Mouse (Mus musculus) small intestine, adult 2 months (tissue): ENCODE results near the gene Pus10. TPM values are rescaled to one million over a fixed set of nuclear protein-coding genes. Genes with fewer than 3 reads are reported as not detected.

ENCODE experiments used
- H3K27ac ChIP-seq: fragments of 200-500 bp; 2 replicates; pipeline ENCODE4 v1.5.1; 2012; ENCODE audit warnings: low read depth, low read length, control low read depth, inconsistent platforms; ENCODE audit not compliant: insufficient read depth
- H3K27me3 ChIP-seq: fragments of 200-500 bp; 2 replicates; pipeline ENCODE4 v1.6.1; 2012; ENCODE audit warnings: mild to moderate bottlenecking, moderate library complexity, low read length, inconsistent platforms; ENCODE audit not compliant: control insufficient read depth, insufficient read depth
- H3K36me3 ChIP-seq: fragments of 200-500 bp; 2 replicates; pipeline ENCODE4 v1.6.1; 2012; ENCODE audit warnings: mild to moderate bottlenecking, low read length, control low read depth, inconsistent platforms; ENCODE audit not compliant: control insufficient read depth, insufficient read depth
- H3K4me1 ChIP-seq: fragments of 200-500 bp; 2 replicates; pipeline ENCODE4 v1.6.1; 2012; ENCODE audit warnings: low read length, inconsistent platforms, mixed read lengths; ENCODE audit not compliant: control insufficient read depth, insufficient read depth, insufficient read length
- H3K4me3 ChIP-seq: fragments of 200-500 bp; 2 replicates; pipeline ENCODE4 v1.5.1; 2012; ENCODE audit warnings: low read depth, mild to moderate bottlenecking, control low read depth, inconsistent platforms, low read length, moderate library complexity
- CTCF ChIP-seq: fragments of 200-500 bp; IDR thresholded peaks from 2 replicates; pipeline ENCODE4 v1.5.1; 2012; ENCODE audit warnings: low read depth, mild to moderate bottlenecking, control low read depth, inconsistent platforms, low read length, moderate library complexity, mixed read lengths; ENCODE audit not compliant: insufficient replicate concordance, insufficient read length; ENCODE audit errors: extremely low read depth
- POLR2A ChIP-seq: fragments of 200-500 bp; IDR thresholded peaks from 2 replicates; pipeline ENCODE4 v1.6.1; 2012; ENCODE audit warnings: low read depth, mild to moderate bottlenecking, control low read depth, inconsistent platforms, low read length, moderate library complexity
- WGBS: fragments of 180-500 bp; shearing (Covaris S2); methylation state at CpG from one replicate; pipeline ENCODE4 v1.1.7; 2018; 5-methylcytosine and 5-hydroxymethylcytosine counted together
- polyA plus RNA-seq: library from polyadenylated mRNA; depleted of rRNA; stranded (reverse); fragments of >200 nt; gene quantifications from 2 replicates; pipeline ENCODE4 v1.2.3, GENCODE M21; 2012

Pus10 gene
- polyA plus RNA-seq, 1 experiment: 0.51 TPM

DNA sequence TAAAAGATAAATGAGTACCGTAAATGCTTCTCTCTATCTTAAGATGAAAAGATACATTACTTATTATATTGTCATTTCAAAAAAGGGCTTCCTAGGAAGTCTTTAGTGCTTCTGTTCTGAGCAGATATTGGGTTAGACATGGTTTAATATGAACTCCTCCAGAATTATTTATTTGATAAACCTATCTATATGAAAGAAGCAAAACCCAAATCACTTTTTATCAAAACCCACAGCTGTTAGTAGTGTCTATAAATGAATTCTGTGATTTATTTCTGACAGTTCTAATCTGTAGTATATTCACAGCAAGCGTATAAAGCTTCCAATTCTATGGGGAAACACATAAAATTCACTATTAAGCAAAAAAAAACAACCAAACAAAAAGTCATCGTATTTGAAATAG, 17.6 kb upstream of the Pus10 start:
- H3K4me3 ChIP-seq: no peak overlapping the region
- H3K27ac ChIP-seq: no peak overlapping the region
- no peaks in the 10 kb centered on the region for H3K4me1 ChIP-seq
- TF ChIP-seq POLR2A: no peak
- TF ChIP-seq CTCF: no peak
- H3K36me3 ChIP-seq: peaks cover 18% of the 10 kb centered on the region
- 95% methylated on average over 3 of the region's 3 CpGs for WGBS
- no peaks in the 10 kb centered on the region for H3K27me3 ChIP-seq

DNA sequence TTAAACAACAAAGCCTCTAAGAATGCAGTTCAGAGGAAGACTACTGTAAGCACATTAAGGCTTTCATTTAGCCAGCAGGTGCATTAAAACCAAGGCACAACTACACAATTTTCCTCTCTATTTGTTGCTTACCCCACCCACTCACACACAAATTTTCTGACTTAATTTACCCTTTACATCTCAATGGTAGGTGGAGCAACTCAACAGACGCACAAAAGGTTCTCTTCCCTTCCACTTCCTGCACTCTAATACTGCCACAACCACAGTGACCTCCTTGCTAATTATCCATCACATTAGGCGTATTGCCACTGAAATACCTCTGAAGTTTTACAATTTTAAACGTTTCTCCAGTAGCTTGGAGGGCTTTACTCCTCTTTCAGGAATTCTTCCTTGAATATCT, 11.8 kb upstream of the Pus10 start:
- H3K27ac ChIP-seq: no peak overlapping the region
- 81% methylated on average over 3 of the region's 3 CpGs for WGBS
- H3K4me3 ChIP-seq: no peak overlapping the region
- no peak for TF ChIP-seq POLR2A
- no peak for TF ChIP-seq CTCF
- no peaks in the 10 kb centered on the region for H3K27me3 ChIP-seq
- no peaks in the 10 kb centered on the region for H3K4me1 ChIP-seq
- H3K36me3 ChIP-seq: peaks cover 13% of the 10 kb centered on the region

DNA sequence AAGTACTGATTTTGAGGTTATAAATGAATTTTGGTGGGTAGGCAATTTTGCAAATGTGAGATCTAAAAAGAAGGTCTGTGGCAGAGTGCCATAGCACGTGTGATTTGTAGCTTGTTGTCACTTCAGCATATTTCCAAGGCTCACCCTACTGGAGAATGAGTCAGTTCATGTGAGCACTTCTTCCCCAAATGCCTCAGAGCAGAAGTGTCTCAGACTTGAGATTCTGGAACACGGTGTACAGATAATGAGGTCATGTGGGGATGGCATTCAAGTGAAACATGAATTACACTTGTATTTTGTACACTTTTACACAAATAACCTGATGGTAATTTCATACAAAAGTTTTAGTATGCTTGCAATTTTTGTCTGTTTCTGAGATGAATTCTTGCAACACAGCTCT, 7.7 kb upstream of the Pus10 start:
- no peak overlapping the region for H3K4me3 ChIP-seq
- TF ChIP-seq POLR2A (no peak), CTCF (no peak)
- WGBS: 60% methylated on average over 2 of the region's 2 CpGs
- H3K4me1 ChIP-seq: no peaks in the 10 kb centered on the region
- no peaks in the 10 kb centered on the region for H3K27me3 ChIP-seq
- H3K27ac ChIP-seq: no peak overlapping the region
- H3K36me3 ChIP-seq: no peaks in the 10 kb centered on the region

DNA sequence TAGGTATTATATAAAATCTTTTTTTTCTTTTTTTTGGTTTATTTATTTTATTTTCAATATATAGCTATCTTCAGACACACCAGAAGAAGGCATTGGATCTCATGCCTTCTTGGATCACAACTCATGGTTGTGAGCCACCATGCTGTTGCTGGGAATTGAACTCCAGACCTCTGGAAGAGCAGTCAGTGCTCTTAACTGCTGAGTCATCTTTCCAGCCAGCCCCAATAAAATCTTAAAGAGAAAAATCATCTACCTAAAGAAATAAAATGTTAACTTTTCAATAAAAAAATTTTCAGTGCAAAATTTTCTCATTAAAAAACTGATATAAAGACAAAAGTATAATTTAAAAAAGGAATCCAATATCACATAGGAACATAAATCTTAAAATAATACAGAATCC, 1.2 kb upstream of the Pus10 start:
- no peak for TF ChIP-seq POLR2A
- no peak for TF ChIP-seq CTCF
- Histone ChIP-seq H3K36me3 (no peaks in the 10 kb centered on the region), H3K4me1 (no peaks in the 10 kb centered on the region), H3K27me3 (no peaks in the 10 kb centered on the region), H3K4me3 (no peak overlapping the region), H3K27ac (no peak overlapping the region)

DNA sequence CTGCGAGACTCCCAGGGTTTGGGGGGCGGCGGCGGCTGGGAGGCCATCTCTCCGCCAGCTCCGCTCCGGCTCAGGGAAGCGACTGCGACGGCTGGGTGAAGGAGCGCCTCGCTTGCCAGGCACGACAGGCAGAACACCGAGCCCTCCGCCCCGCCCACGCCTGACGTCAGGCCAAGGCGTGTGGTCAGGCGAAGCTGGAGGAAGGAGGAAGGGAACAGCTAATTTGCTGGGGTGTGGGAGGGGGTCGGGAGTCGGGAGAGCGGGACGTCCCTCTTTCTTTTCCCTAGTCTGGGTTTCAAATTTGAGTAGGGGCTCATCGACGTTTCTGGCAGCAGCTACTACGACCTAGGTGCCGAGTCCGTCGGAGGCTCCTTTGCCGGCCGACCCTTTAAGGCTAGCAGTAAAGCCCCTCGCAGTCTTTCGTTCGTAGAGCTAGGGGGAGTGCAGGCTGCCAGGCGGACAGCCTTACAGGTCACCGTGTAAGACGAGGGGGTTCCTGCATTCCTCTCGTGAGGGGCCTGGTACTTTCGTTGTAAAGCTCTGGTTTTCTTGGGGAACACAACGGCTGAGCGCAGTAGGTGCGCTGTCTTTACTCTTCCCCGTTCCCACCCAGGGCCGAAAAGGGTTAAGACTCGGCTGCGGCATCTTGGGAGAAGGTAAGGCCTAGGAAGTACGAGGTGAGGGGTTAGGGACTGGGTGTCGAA, 476 bp downstream of the Pus10 start, which contains the start of gene Pex13:
TSS of gene Pex13 (minus strand) at position 162 of the 704 bp plus-strand sequence.
- under 1% methylated on average over 49 of the region's 49 CpGs for WGBS
- peak; percentile 89 for TF ChIP-seq POLR2A
- TF ChIP-seq CTCF: no peak

DNA sequence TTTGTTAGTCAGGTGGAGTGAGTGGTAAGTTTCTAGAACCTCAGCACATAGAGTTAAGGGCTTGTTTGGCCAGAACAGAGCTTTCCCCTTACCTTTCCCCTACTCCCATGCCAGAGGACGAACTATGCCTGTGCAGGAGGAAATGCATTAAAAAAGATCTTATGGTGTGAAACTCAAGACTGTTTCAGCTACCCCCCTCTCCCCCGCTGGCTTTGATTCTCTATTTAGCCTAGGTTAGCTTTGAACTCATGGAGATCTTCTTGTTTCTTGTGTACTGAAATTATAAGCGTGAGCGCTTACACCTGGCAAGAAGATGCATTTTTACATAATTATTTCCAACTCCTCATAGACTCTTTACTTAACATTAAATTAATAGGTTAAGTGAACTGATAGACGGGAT, 1.1 kb downstream of the Pus10 start:
- Histone ChIP-seq H3K27me3 (no peaks in the 10 kb centered on the region), H3K36me3 (peaks cover 3% of the 10 kb centered on the region; the same call in 1 of the 2 replicates), H3K4me1 (no peaks in the 10 kb centered on the region), H3K27ac (peak overlapping the region; percentile 92), H3K4me3 (peak overlapping the region; percentile 96)
- TF ChIP-seq POLR2A (no peak), CTCF (no peak)
- WGBS: 2% methylated on average over 5 of the region's 5 CpGs

More for the DNA sequence above, 476 bp downstream of the Pus10 start, which contains the start of gene Pex13:
- Histone ChIP-seq H3K27me3 (no peaks in the 10 kb centered on the region), H3K27ac (peak within 1 kb of the TSS; percentile 92), H3K4me1 (no peaks in the 10 kb centered on the region), H3K36me3 (peaks cover 2% of the 10 kb centered on the region; the same call in 1 of the 2 replicates), H3K4me3 (peak within 1 kb of the TSS; percentile 96)

DNA sequence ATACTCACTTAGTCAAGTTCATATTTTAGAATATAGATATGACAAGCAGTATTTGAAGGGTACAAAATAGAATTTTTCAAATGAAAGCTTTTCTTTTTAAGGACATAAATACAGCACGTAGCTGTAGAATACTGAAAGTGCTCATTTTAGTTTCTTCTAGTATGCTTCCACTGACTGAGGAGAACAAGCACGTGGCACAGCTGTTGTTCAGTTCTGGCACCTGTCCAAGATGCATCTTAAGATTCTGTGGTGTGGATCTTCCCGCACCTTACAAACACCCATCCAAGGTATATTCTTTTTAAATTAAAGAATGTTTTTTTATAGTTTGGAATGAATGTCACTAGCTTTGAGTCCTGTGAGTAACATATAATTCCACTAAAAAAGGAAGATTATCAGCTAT, 1.7 kb downstream of the Pus10 start:
- no peaks in the 10 kb centered on the region for H3K4me1 ChIP-seq
- H3K27ac ChIP-seq: no peak overlapping the region
- H3K4me3 ChIP-seq: no peak overlapping the region
- WGBS: 5% methylated on average over 3 of the region's 3 CpGs
- H3K36me3 ChIP-seq: peaks cover 3% of the 10 kb centered on the region; the same call in 1 of the 2 replicates
- no peaks in the 10 kb centered on the region for H3K27me3 ChIP-seq
- TF ChIP-seq POLR2A (no peak), CTCF (no peak)
